Mouse (Mus musculus): ENCODE measurements around the gene Parp6. TPM values are rescaled to one million over a fixed set of nuclear protein-coding genes. Genes with fewer than 3 reads are reported as not detected.

The Parp6 gene
- polyA plus RNA-seq, 2 experiments, result 1.9 to 5.2 TPM

GRCm38 (mm10) chr9:59692145-59692544, 75.1 kb downstream of the Parp6 start:
- 42% methylated on average over 9 of the region's 9 CpGs for WGBS (ENCODE audit: insufficient replicate concordance)
- Histone ChIP-seq H3K9me3 (ENCODE audit: control insufficient read depth, low read length) (no peaks in the 10 kb centered on the region), H3K9ac (replicated peaks) (no peak overlapping the region), H3K36me3 (replicated peaks; ENCODE audit: control insufficient read depth, insufficient read depth, low read depth) (no peaks in the 10 kb centered on the region), H3K4me3 (ENCODE audit: insufficient read depth in 1 of 2, low read depth in 2 of 2, low read length in 2 of 2) (no peak overlapping the region), H3K4me1 (replicated peaks; ENCODE audit: control insufficient read depth in 2 of 2, insufficient read depth in 2 of 2, low read length in 1 of 2) (no peaks in the 10 kb centered on the region; a peak in 1 of 4 replicates), H3K27me3 (ENCODE audit: control insufficient read depth, insufficient read depth, low read length) (no peaks in the 10 kb centered on the region; the same call in 1 of the 2 replicates), H3K4me2 (ENCODE audit: low read depth) (no peak overlapping the region), H3K27ac (no peak overlapping the region)
- ATAC-seq (ENCODE audit: insufficient read depth) (no peak), DNase-seq (ENCODE audit: low read depth in 3 of 3, low spot score in 3 of 3) (no peak)
- TF ChIP-seq CTCF (IDR thresholded peaks at IDR 0.05; ENCODE audit: low read depth) (no peak), EP300 (IDR thresholded peaks at IDR 0.05; ENCODE audit: low read depth) (no peak)

- H3K27me3 ChIP-seq (ENCODE audit: control insufficient read depth, insufficient read depth, low read length), result no peaks in the 10 kb centered on the region; the same call in 1 of the 2 replicates
- H3K4me3 ChIP-seq (ENCODE audit: insufficient read depth in 1 of 2, low read depth in 2 of 2, low read length in 2 of 2), result no peak overlapping the region
- no peak for TF ChIP-seq CTCF (IDR thresholded peaks at IDR 0.05; ENCODE audit: low read depth)
- no peak for TF ChIP-seq EP300 (IDR thresholded peaks at IDR 0.05; ENCODE audit: low read depth)
- WGBS (ENCODE audit: insufficient replicate concordance), result 49% methylated on average over 16 of the region's 16 CpGs
- H3K27ac ChIP-seq, result no peak overlapping the region
- H3K4me1 ChIP-seq (replicated peaks; ENCODE audit: control insufficient read depth in 2 of 2, insufficient read depth in 2 of 2, low read length in 1 of 2), result no peaks in the 10 kb centered on the region
- no peak for ATAC-seq (ENCODE audit: insufficient read depth)
- no peaks in the 10 kb centered on the region for H3K36me3 ChIP-seq (replicated peaks; ENCODE audit: control insufficient read depth, insufficient read depth, low read depth)
- no peak overlapping the region for H3K4me2 ChIP-seq (ENCODE audit: low read depth)
- no peak for DNase-seq (ENCODE audit: low read depth in 3 of 3, low spot score in 3 of 3)
- no peak overlapping the region for H3K9ac ChIP-seq (replicated peaks)
- H3K9me3 ChIP-seq (ENCODE audit: control insufficient read depth, low read length), result no peaks in the 10 kb centered on the region
These were observed 77.7 kb downstream of the Parp6 start for GRCm38 (mm10) chr9:59694571-59695450.

DNA sequence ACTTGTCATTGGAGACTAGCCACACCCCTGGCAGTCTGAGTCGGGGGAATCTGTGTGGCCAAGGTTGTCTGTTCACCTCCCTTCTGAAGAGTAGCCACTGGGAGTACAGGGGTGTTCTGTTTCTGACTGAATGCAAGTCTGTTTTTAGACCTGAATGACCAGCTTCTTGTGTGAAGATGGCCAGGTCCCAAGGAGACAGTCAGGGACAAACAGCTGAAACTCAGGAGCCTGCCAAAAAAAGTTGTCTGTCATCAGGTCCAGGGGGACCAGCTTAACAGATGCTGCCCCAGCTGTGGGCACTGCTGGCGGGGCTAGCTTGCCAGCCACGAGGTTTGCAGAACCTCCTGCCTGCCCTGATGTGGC, 78.3 kb downstream of the Parp6 start:
- TF ChIP-seq CTCF (IDR thresholded peaks at IDR 0.05; ENCODE audit: low read depth), result no peak
- no peak for TF ChIP-seq EP300 (IDR thresholded peaks at IDR 0.05; ENCODE audit: low read depth)
- Histone ChIP-seq H3K9me3 (ENCODE audit: control insufficient read depth, low read length) (no peaks in the 10 kb centered on the region), H3K27me3 (ENCODE audit: control insufficient read depth, insufficient read depth, low read length) (no peaks in the 10 kb centered on the region; the same call in 1 of the 2 replicates), H3K36me3 (replicated peaks; ENCODE audit: control insufficient read depth, insufficient read depth, low read depth) (no peaks in the 10 kb centered on the region), H3K4me2 (ENCODE audit: low read depth) (no peak overlapping the region), H3K9ac (replicated peaks) (no peak overlapping the region), H3K4me3 (ENCODE audit: insufficient read depth in 1 of 2, low read depth in 2 of 2, low read length in 2 of 2) (no peak overlapping the region), H3K27ac (no peak overlapping the region), H3K4me1 (replicated peaks; ENCODE audit: control insufficient read depth in 2 of 2, insufficient read depth in 2 of 2, low read length in 1 of 2) (no peaks in the 10 kb centered on the region)
- ATAC-seq (ENCODE audit: insufficient read depth), result no peak
- DNase-seq (ENCODE audit: low read depth in 3 of 3, low spot score in 3 of 3), result no peak
- 30% methylated on average over 3 of the region's 3 CpGs for WGBS (ENCODE audit: insufficient replicate concordance)

- Histone ChIP-seq H3K4me1 (replicated peaks; ENCODE audit: control insufficient read depth in 2 of 2, insufficient read depth in 2 of 2, low read length in 1 of 2) (no peaks in the 10 kb centered on the region), H3K27me3 (ENCODE audit: control insufficient read depth, insufficient read depth, low read length) (no peaks in the 10 kb centered on the region), H3K9me3 (ENCODE audit: control insufficient read depth, low read length) (no peaks in the 10 kb centered on the region), H3K27ac (no peak overlapping the region), H3K4me2 (ENCODE audit: low read depth) (no peak overlapping the region), H3K4me3 (ENCODE audit: insufficient read depth in 1 of 2, low read depth in 2 of 2, low read length in 2 of 2) (no peak overlapping the region), H3K36me3 (replicated peaks; ENCODE audit: control insufficient read depth, insufficient read depth, low read depth) (no peaks in the 10 kb centered on the region), H3K9ac (replicated peaks) (no peak overlapping the region)
- TF ChIP-seq EP300 (IDR thresholded peaks at IDR 0.05; ENCODE audit: low read depth), result no peak
- no peak for TF ChIP-seq CTCF (IDR thresholded peaks at IDR 0.05; ENCODE audit: low read depth)
- WGBS (ENCODE audit: insufficient replicate concordance), result 45% methylated on average over 3 of the region's 3 CpGs
- ATAC-seq (ENCODE audit: insufficient read depth), result no peak
- no peak for DNase-seq (ENCODE audit: low read depth in 3 of 3, low spot score in 3 of 3)
These were observed 79.3 kb downstream of the Parp6 start for GRCm38 (mm10) chr9:59696381-59696780.

Other genes with a start within 250 kb of the Parp6 start
- gene Arih1, start 130.7 kb upstream of the Parp6 start, polyA plus RNA-seq (2012; rRNA removed), result 9.1 and 11.6 TPM in 2 replicates
- gene Arih1, start 130.7 kb upstream of the Parp6 start, polyA plus RNA-seq (2014; fragmentation: Nextera tagmentation; extraction: Ambion mirVana), result 5.8 and 6.7 TPM in 2 replicates
- gene Hexa, start 77.7 kb upstream of the Parp6 start, polyA plus RNA-seq (2012; rRNA removed), result 14.5 and 17.5 TPM in 2 replicates
- gene Hexa, start 77.7 kb upstream of the Parp6 start, polyA plus RNA-seq (2014; fragmentation: Nextera tagmentation; extraction: Ambion mirVana), result 29.1 and 32.0 TPM in 2 replicates
- gene Tmem202, start 77.4 kb upstream of the Parp6 start, polyA plus RNA-seq (2012; rRNA removed), result 0.03 TPM in 1 of 2 replicates, not detected in the other
- gene Tmem202, start 77.4 kb upstream of the Parp6 start, polyA plus RNA-seq (2014; fragmentation: Nextera tagmentation; extraction: Ambion mirVana), result 0.13 TPM in 1 of 2 replicates, not detected in the other
- gene Celf6, start 39.4 kb upstream of the Parp6 start, polyA plus RNA-seq (2012; rRNA removed), result 0.02 and 0.04 TPM in 2 replicates
- not detected in 2 replicates for gene Celf6, start 39.4 kb upstream of the Parp6 start, polyA plus RNA-seq (2014; fragmentation: Nextera tagmentation; extraction: Ambion mirVana)
- 87.9 and 108 TPM in 2 replicates for gene Pkm, start 39.1 kb downstream of the Parp6 start, polyA plus RNA-seq (2012; rRNA removed)
- 119 and 131 TPM in 2 replicates for gene Pkm, start 39.1 kb downstream of the Parp6 start, polyA plus RNA-seq (2014; fragmentation: Nextera tagmentation; extraction: Ambion mirVana)
- gene Gramd2, start 62.9 kb downstream of the Parp6 start, polyA plus RNA-seq (2012; rRNA removed), result 0.06 and 0.12 TPM in 2 replicates
- not detected in 2 replicates for gene Gramd2, start 62.9 kb downstream of the Parp6 start, polyA plus RNA-seq (2014; fragmentation: Nextera tagmentation; extraction: Ambion mirVana)
- 1.4 and 1.8 TPM in 2 replicates for gene Senp8, start 133.4 kb downstream of the Parp6 start, polyA plus RNA-seq (2012; rRNA removed)
- gene Senp8, start 133.4 kb downstream of the Parp6 start, polyA plus RNA-seq (2014; fragmentation: Nextera tagmentation; extraction: Ambion mirVana), result 3.1 and 4.0 TPM in 2 replicates
- gene Myo9a, start 133.6 kb downstream of the Parp6 start, polyA plus RNA-seq (2012; rRNA removed), result 2.5 and 2.6 TPM in 2 replicates
- gene Myo9a, start 133.6 kb downstream of the Parp6 start, polyA plus RNA-seq (2014; fragmentation: Nextera tagmentation; extraction: Ambion mirVana), result 3.5 and 3.6 TPM in 2 replicates